ENCODE assay signal across 25 mouse cellular contexts in the genomic region with DNA sequence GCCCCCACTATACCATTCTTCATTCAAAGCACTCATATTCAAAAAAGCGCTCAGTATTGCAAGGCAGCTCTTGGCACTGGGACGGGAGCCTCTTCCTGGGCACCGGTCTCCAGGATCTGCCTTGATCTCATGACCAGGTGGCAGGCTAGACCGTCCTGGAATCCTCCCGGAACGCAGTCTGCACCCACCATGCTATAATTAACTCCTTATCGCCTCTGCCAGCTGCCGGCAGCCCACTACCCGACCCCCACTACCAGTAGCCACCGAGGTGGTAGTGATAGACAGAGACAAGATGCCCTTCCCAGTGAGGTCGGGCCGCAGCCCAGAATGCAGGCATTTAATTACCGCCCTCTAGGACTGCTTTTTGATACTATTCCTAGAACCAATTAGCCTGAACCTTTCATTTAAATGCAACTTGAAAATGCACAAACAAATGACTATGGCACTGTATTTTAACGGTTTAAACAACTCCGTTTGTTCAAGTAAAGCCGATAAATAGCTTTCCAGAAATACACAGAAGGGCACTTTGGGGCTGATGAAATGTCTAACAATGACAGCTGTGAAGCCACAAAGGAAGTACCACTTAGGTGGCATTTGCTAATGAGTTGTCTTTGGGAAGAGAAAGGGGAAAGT. TPM values are rescaled to one million over a fixed set of nuclear protein-coding genes. Genes with fewer than 3 reads are reported as not detected.
DNase-seq lines count a peak whose midpoint lies in the region; ATAC-seq and TF ChIP-seq lines count a peak whose summit lies in the region.
"Had no signal": no experiment of that assay in that cellular context is flagged by ENCODE, and none has a peak within 500 bp of the region (broad histone marks: within the 10 kb centered on the region; RNA-seq: fewer than 3 reads in every experiment).

No protein-coding gene starts in this region.

- H3K9ac ChIP-seq in heart, embryonic 13.5 days = no peak overlapping the region
- no peak overlapping the region for H3K9ac ChIP-seq in midbrain, embryonic 13.5 days (replicated peaks)
- no peak overlapping the region for H3K9ac ChIP-seq in midbrain, postnatal 0 days (replicated peaks; ENCODE audit: low read length, poor library complexity, severe bottlenecking)
- H3K9ac ChIP-seq in forebrain, embryonic 15.5 days (replicated peaks) = no peak overlapping the region
- H3K9ac ChIP-seq: embryonic facial prominence, embryonic 15.5 days; hindbrain, embryonic 15.5 days; limb, embryonic 13.5 days; lung, embryonic 14.5 days; neural tube, embryonic 13.5 days had no signal

- no peaks in the 10 kb centered on the region for H3K9me3 ChIP-seq in heart, embryonic 13.5 days
- no peaks in the 10 kb centered on the region for H3K9me3 ChIP-seq in midbrain, embryonic 13.5 days
- no peaks in the 10 kb centered on the region for H3K9me3 ChIP-seq in midbrain, postnatal 0 days (ENCODE audit: low read length)
- no peaks in the 10 kb centered on the region for H3K9me3 ChIP-seq in forebrain, embryonic 15.5 days
- H3K9me3 ChIP-seq: embryonic facial prominence, embryonic 15.5 days; hindbrain, embryonic 15.5 days; limb, embryonic 13.5 days; neural tube, embryonic 13.5 days had no signal

- peaks cover 46% of the 10 kb centered on the region for H3K4me1 ChIP-seq in heart, embryonic 13.5 days
- 0 out of 2 replicates have a peak, but pooled peaks cover 4% of the 10 kb centered on the region for H3K4me1 ChIP-seq in midbrain, embryonic 13.5 days (replicated peaks)
- no peaks in the 10 kb centered on the region for H3K4me1 ChIP-seq in midbrain, postnatal 0 days (ENCODE audit: insufficient read depth, low read length)
- H3K4me1 ChIP-seq in forebrain, embryonic 15.5 days = 0 out of 2 replicates have a peak, but pooled peaks cover 7% of the 10 kb centered on the region
- H3K4me1 ChIP-seq: embryonic facial prominence, embryonic 15.5 days; hindbrain, embryonic 15.5 days; limb, embryonic 13.5 days; neural tube, embryonic 13.5 days had no signal

- H3K27ac ChIP-seq in heart, embryonic 13.5 days (replicated peaks) = no peak overlapping the region
- H3K27ac ChIP-seq in midbrain, embryonic 13.5 days = no peak overlapping the region
- no peak overlapping the region for H3K27ac ChIP-seq in midbrain, postnatal 0 days (ENCODE audit: low read depth, low read length)
- no peak overlapping the region for H3K27ac ChIP-seq in forebrain, embryonic 15.5 days (replicated peaks)
- H3K27ac ChIP-seq: embryonic facial prominence, embryonic 15.5 days; hindbrain, embryonic 15.5 days; kidney, postnatal 0 days; layer of hippocampus, adult 2 months; left cerebral cortex, adult 2 months; limb, embryonic 13.5 days; neural tube, embryonic 13.5 days had no signal

- no peak overlapping the region for H3K4me3 ChIP-seq in heart, embryonic 13.5 days
- no peak overlapping the region for H3K4me3 ChIP-seq in midbrain, embryonic 13.5 days (replicated peaks)
- H3K4me3 ChIP-seq in midbrain, postnatal 0 days (ENCODE audit: low read depth, low read length) = no peak overlapping the region
- no peak overlapping the region for H3K4me3 ChIP-seq in forebrain, embryonic 15.5 days
- H3K4me3 ChIP-seq: embryonic facial prominence, embryonic 15.5 days; hindbrain, embryonic 15.5 days; layer of hippocampus, adult 2 months; left cerebral cortex, adult 2 months; limb, embryonic 13.5 days; neural tube, embryonic 13.5 days had no signal

- TF ChIP-seq CTCF in midbrain, postnatal 0 days (IDR thresholded peaks at IDR 0.05) = no peak

- peak overlapping the region; percentile 37 for H3K4me2 ChIP-seq in heart, embryonic 13.5 days
- H3K4me2 ChIP-seq in midbrain, embryonic 13.5 days (replicated peaks) = no peak overlapping the region
- H3K4me2 ChIP-seq in midbrain, postnatal 0 days (ENCODE audit: low read depth, low read length, poor library complexity, severe bottlenecking) = no peak overlapping the region
- no peak overlapping the region for H3K4me2 ChIP-seq in forebrain, embryonic 15.5 days (replicated peaks)
- H3K4me2 ChIP-seq: embryonic facial prominence, embryonic 15.5 days; hindbrain, embryonic 15.5 days; limb, embryonic 13.5 days; lung, embryonic 14.5 days; neural tube, embryonic 13.5 days had no signal

- no peak for ATAC-seq in heart, embryonic 13.5 days (ENCODE audit: extremely low read depth, insufficient number of reproducible peaks, low FRiP score, low TSS enrichment)
- peak; percentile 62; the same call in 1 of the 2 replicates for ATAC-seq in midbrain, embryonic 13.5 days
- no peak for ATAC-seq in midbrain, postnatal 0 days (ENCODE audit: low FRiP score)
- ATAC-seq in forebrain, embryonic 15.5 days (replicated peaks) = peak; percentile 78
- ATAC-seq in megakaryocyte progenitor cell, adult 5-6 weeks (replicated peaks; ENCODE audit: poor library complexity) = 0 out of 2 replicates have a peak, but pooled peaks have one; percentile 16

- no peaks in the 10 kb centered on the region for H3K36me3 ChIP-seq in heart, embryonic 13.5 days
- H3K36me3 ChIP-seq in midbrain, embryonic 13.5 days = no peaks in the 10 kb centered on the region
- H3K36me3 ChIP-seq in midbrain, postnatal 0 days (ENCODE audit: insufficient read depth, low read length) = no peaks in the 10 kb centered on the region
- H3K36me3 ChIP-seq in forebrain, embryonic 15.5 days = no peaks in the 10 kb centered on the region
- H3K36me3 ChIP-seq: embryonic facial prominence, embryonic 15.5 days; hindbrain, embryonic 15.5 days; limb, embryonic 13.5 days; neural tube, embryonic 13.5 days had no signal

- intact Hi-C loops in heart, postnatal 36 days (cut with DNase I) = no loop called here
- intact Hi-C loops in left cerebral cortex, postnatal 14 days (cut with DNase I) = no loop called here

- no peak for DNase-seq in heart, postnatal 36 days
- no peak for DNase-seq in midbrain, postnatal 0 days (ENCODE audit: low spot score)
- no peak for DNase-seq in left cerebral cortex, postnatal 14 days (ENCODE audit: low spot score in 2 of 2)
- DNase-seq in layer of hippocampus, postnatal 14 days (ENCODE audit: low spot score in 2 of 2) = no peak
- DNase-seq: adrenal gland, postnatal 14 days; cerebellum, adult 9-11 months; embryo, embryonic 11 days; gastrocnemius, postnatal 14 days; heart, postnatal 14 days; kidney, adult 11 months; lung, embryonic 14.5 days; lung, postnatal 4 days; thymus, postnatal 4 days had no signal

- H3K27me3 ChIP-seq in heart, embryonic 13.5 days (replicated peaks) = peaks cover 29% of the 10 kb centered on the region
- H3K27me3 ChIP-seq in midbrain, embryonic 13.5 days = no peaks in the 10 kb centered on the region
- no peaks in the 10 kb centered on the region for H3K27me3 ChIP-seq in midbrain, postnatal 0 days (ENCODE audit: insufficient read depth, low read length)
- H3K27me3 ChIP-seq in forebrain, embryonic 15.5 days = no peaks in the 10 kb centered on the region
- H3K27me3 ChIP-seq: embryonic facial prominence, embryonic 15.5 days; hindbrain, embryonic 15.5 days; neural tube, embryonic 13.5 days had no signal

- WGBS in heart, embryonic 13.5 days = 20% methylated on average over 16 of the region's 16 CpGs
- 59% methylated on average over 16 of the region's 16 CpGs for WGBS in midbrain, embryonic 13.5 days
- WGBS in midbrain, postnatal 0 days = 65% methylated on average over 16 of the region's 16 CpGs
- WGBS in forebrain, embryonic 15.5 days = 29% methylated on average over 16 of the region's 16 CpGs

RNA-seq across cellular contexts. Expression of a gene that starts 32.4 kb away (rescaled TPM):
- 0.87 and 1.1 TPM in 2 replicates for polyA plus RNA-seq in heart, embryonic 13.5 days (2015; fragmentation: Nextera tagmentation; extraction: Ambion mirVana)
- total RNA-seq in heart, postnatal 36 days (2021) = not detected
- 1.3 and 2.5 TPM in 2 replicates for polyA plus RNA-seq in midbrain, embryonic 13.5 days (2015; fragmentation: Nextera tagmentation; extraction: Ambion mirVana)
- total RNA-seq in midbrain, postnatal 0 days (2014; rRNA removed) = 1.4 and 2.8 TPM in 2 replicates
- polyA plus RNA-seq in midbrain, postnatal 0 days (2015; fragmentation: Nextera tagmentation; extraction: Ambion mirVana) = 2.0 and 2.1 TPM in 2 replicates
- polyA plus RNA-seq in forebrain, embryonic 15.5 days (2015; fragmentation: Nextera tagmentation; extraction: Ambion mirVana) = 1.2 and 1.3 TPM in 2 replicates
- 0.22 and 1.1 TPM in 2 replicates for total RNA-seq in megakaryocyte progenitor cell, adult 5-6 weeks (2015)
- 0.68 TPM in 1 of 2 replicates, not detected in the other for total RNA-seq in megakaryocyte progenitor cell, adult 5-6 weeks (2017)
- total RNA-seq in left cerebral cortex, postnatal 14 days (2021) = 1 to 10 TPM; 1.2 to 2.4 TPM
- total RNA-seq in layer of hippocampus, postnatal 14 days (2021) = under 1 TPM; 0.55 to 0.81 TPM
- total RNA-seq: gastrocnemius, postnatal 14 days had no signal
- polyA plus RNA-seq: C2C12 had no signal

Comparison
In these comparisons a context has a peak if more than half of its experiments do, and no peak if none do; other contexts are left out.
1. ATAC-seq: peak in midbrain, embryonic 13.5 days (single experiment), forebrain, embryonic 15.5 days (single experiment) and megakaryocyte progenitor cell, adult 5-6 weeks (single experiment); none in heart, embryonic 13.5 days (single experiment) and midbrain, postnatal 0 days (single experiment).